Mouse (Mus musculus) yolk sac, embryonic 10.5 days (tissue): ENCODE data around the gene Vmn1r196.
"Not testable (repeated sequence)": the region's sequence is repeated elsewhere in the genome, so short reads cannot be mapped to it uniquely, and the experiment has no call there.

Experiments used
- DNase-seq: peaks from one replicate; pipeline ENCODE4 v3.0.0-alpha.2; 2017; ENCODE audit warnings: low spot score

The Vmn1r196 gene

GRCm38 (mm10) chr13:22289620-22290019 lies at the start of gene Vmn1r196:
Gene Vmn1r196 (plus strand): TSS chr13:22289920.
- no peak for DNase-seq

GRCm38 (mm10) chr13:22243915-22244314 lies 45.8 kb upstream of the Vmn1r196 start, which contains the start of gene Vmn1r194:
Gene Vmn1r194 (plus strand): TSS chr13:22244215.
- no peak for DNase-seq

- DNase-seq: not testable (repeated sequence)
These were observed 19.5 kb upstream of the Vmn1r196 start, which contains the start of gene Vmn1r195 for GRCm38 (mm10) chr13:22270222-22270621. Gene Vmn1r195 (plus strand): TSS chr13:22270522.

GRCm38 (mm10) chr13:22271721-22272120 lies 18.0 kb upstream of the Vmn1r196 start:
- no peak for DNase-seq

- no peak for DNase-seq
These were observed 5.1 kb upstream of the Vmn1r196 start for GRCm38 (mm10) chr13:22284578-22284977.

- not testable (repeated sequence) for DNase-seq
These were observed 18.4 kb downstream of the Vmn1r196 start for GRCm38 (mm10) chr13:22308075-22308474.

GRCm38 (mm10) chr13:22315361-22315760 lies 25.6 kb downstream of the Vmn1r196 start:
- DNase-seq: no peak

- no peak for DNase-seq
These were observed 27.6 kb downstream of the Vmn1r196 start for GRCm38 (mm10) chr13:22317366-22317765.

- no peak for DNase-seq
These were observed 30.4 kb downstream of the Vmn1r196 start for GRCm38 (mm10) chr13:22320091-22320490.

GRCm38 (mm10) chr13:22324289-22324688 lies 34.6 kb downstream of the Vmn1r196 start, which contains the start of gene Vmn1r197:
Gene Vmn1r197 (plus strand): TSS chr13:22324589.
- no peak for DNase-seq

GRCm38 (mm10) chr13:22333269-22333668 lies 43.5 kb downstream of the Vmn1r196 start:
- DNase-seq: no peak

- DNase-seq: no peak
These were observed 45.8 kb downstream of the Vmn1r196 start for GRCm38 (mm10) chr13:22335565-22335964.
